26 mouse cellular contexts compared by ENCODE assay signal in the genomic region with DNA sequence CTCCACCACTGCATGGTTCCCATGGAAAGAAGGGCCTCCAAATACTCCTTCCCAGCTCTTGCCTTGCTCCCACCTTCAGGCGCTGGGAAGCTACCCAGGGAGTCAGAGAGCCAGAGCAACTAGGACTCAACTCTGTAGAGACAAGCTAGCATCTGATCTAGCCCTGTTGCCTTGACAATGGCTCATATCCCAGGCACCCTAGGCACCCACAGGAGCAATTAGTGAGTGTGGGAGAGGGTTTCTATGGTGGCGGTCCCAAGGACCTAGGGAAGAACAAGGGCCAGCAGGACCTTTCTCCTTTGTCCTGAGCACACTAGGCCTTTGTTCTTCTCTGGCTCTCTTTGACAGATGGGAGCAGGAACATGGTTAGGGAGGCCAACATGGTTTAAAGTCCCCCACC. TPM values are rescaled to one million over a fixed set of nuclear protein-coding genes. Genes with fewer than 3 reads are reported as not detected.
A peak's percentile ranks its signal among the peaks of the same experiment; 100 is the strongest.
DNase-seq lines count a peak whose midpoint lies in the region; ATAC-seq and TF ChIP-seq lines count a peak whose summit lies in the region.
"Had no signal": no experiment of that assay in that cellular context is flagged by ENCODE, and none has a peak within 500 bp of the region (broad histone marks: within the 10 kb centered on the region; RNA-seq: fewer than 3 reads in every experiment).

No protein-coding gene starts in this region.

- ATAC-seq in cerebellum, adult (ENCODE audit: insufficient number of reproducible peaks, low FRiP score, low TSS enrichment) = no peak
- no peak for ATAC-seq in hindbrain, embryonic 11.5 days (ENCODE audit: low FRiP score)
- no peak for ATAC-seq in liver, postnatal 0 days
- no peak for ATAC-seq in liver, embryonic 11.5 days (replicated peaks; ENCODE audit: low FRiP score)
- ATAC-seq: activated CD4-positive, CD25-positive, alpha-beta regulatory T cell, adult 4 months; forebrain, embryonic 14.5 days; intestine, embryonic 15.5 days; liver, embryonic 12.5 days; midbrain, embryonic 15.5 days had no signal

- H3K27ac ChIP-seq in cerebellum, adult 2 months (ENCODE audit: insufficient read depth, low read length) = peak overlapping the region; percentile 74; the same call in 1 of the 2 replicates
- peak overlapping the region; percentile 37 for H3K27ac ChIP-seq in hindbrain, embryonic 10.5 days
- H3K27ac ChIP-seq in hindbrain, embryonic 11.5 days (ENCODE audit: low read depth, low read length) = no peak overlapping the region
- 0 out of 2 replicates have a peak overlapping the region, but pooled peaks have one; percentile 39 for H3K27ac ChIP-seq in liver, postnatal 0 days (ENCODE audit: low read depth)
- H3K27ac ChIP-seq in liver, embryonic 11.5 days (ENCODE audit: low read depth, low read length) = no peak overlapping the region
- H3K27ac ChIP-seq in limb, embryonic 10.5 days = no peak overlapping the region
- H3K27ac ChIP-seq: heart, adult 2 months; hindbrain, embryonic 15.5 days; intestine, embryonic 15.5 days; limb, embryonic 12.5 days; lung, embryonic 15.5 days; macrophage; midbrain, embryonic 15.5 days; neural tube, embryonic 12.5 days had no signal

- no peaks in the 10 kb centered on the region for H3K36me3 ChIP-seq in hindbrain, embryonic 10.5 days
- H3K36me3 ChIP-seq in hindbrain, embryonic 11.5 days (ENCODE audit: control insufficient read depth, insufficient read depth, low read length) = no peaks in the 10 kb centered on the region
- 0 out of 2 replicates have a peak, but pooled peaks cover 4% of the 10 kb centered on the region for H3K36me3 ChIP-seq in liver, postnatal 0 days (replicated peaks; ENCODE audit: insufficient read depth, low read length)
- H3K36me3 ChIP-seq in liver, embryonic 11.5 days (ENCODE audit: control insufficient read depth, insufficient read depth, low read length) = no peaks in the 10 kb centered on the region
- no peaks in the 10 kb centered on the region for H3K36me3 ChIP-seq in limb, embryonic 10.5 days
- H3K36me3 ChIP-seq: hindbrain, embryonic 15.5 days; intestine, embryonic 15.5 days; limb, embryonic 12.5 days; liver, embryonic 12.5 days; lung, embryonic 15.5 days; midbrain, embryonic 15.5 days; neural tube, embryonic 12.5 days had no signal

- no peaks in the 10 kb centered on the region for H3K27me3 ChIP-seq in cerebellum, adult 2 months (ENCODE audit: control insufficient read depth, insufficient read depth, low read length)
- no peaks in the 10 kb centered on the region for H3K27me3 ChIP-seq in hindbrain, embryonic 10.5 days (ENCODE audit: insufficient read depth, poor library complexity, severe bottlenecking)
- H3K27me3 ChIP-seq in hindbrain, embryonic 11.5 days (ENCODE audit: control insufficient read depth, insufficient read depth, low read length) = no peaks in the 10 kb centered on the region
- no peaks in the 10 kb centered on the region for H3K27me3 ChIP-seq in liver, postnatal 0 days (ENCODE audit: insufficient read depth, low read length)
- H3K27me3 ChIP-seq in liver, embryonic 11.5 days (replicated peaks; ENCODE audit: control insufficient read depth, insufficient read depth, low read length) = no peaks in the 10 kb centered on the region
- no peaks in the 10 kb centered on the region for H3K27me3 ChIP-seq in limb, embryonic 10.5 days (ENCODE audit: low read depth, poor library complexity, severe bottlenecking)
- H3K27me3 ChIP-seq: hindbrain, embryonic 15.5 days; intestine, embryonic 15.5 days; limb, embryonic 12.5 days; liver, embryonic 12.5 days; lung, embryonic 15.5 days; midbrain, embryonic 15.5 days; neural tube, embryonic 12.5 days had no signal

- H3K4me2 ChIP-seq in hindbrain, embryonic 11.5 days (replicated peaks; ENCODE audit: low read depth, low read length) = no peak overlapping the region
- 0 out of 2 replicates have a peak overlapping the region, but pooled peaks have one; percentile 2 for H3K4me2 ChIP-seq in liver, postnatal 0 days (ENCODE audit: low read depth, low read length)
- no peak overlapping the region for H3K4me2 ChIP-seq in liver, embryonic 11.5 days
- H3K4me2 ChIP-seq: hindbrain, embryonic 15.5 days; intestine, embryonic 15.5 days; limb, embryonic 12.5 days; liver, embryonic 12.5 days; lung, embryonic 15.5 days; midbrain, embryonic 15.5 days; neural tube, embryonic 12.5 days had no signal

- no peak for DNase-seq in cerebellum, adult 2 months
- no peak for DNase-seq in hindbrain, embryonic 10.5 days (ENCODE audit: low spot score)
- no peak for DNase-seq in hindbrain, embryonic 11.5 days (ENCODE audit: low spot score)
- DNase-seq in liver, postnatal 0 days = no peak
- no peak for DNase-seq in liver, embryonic 11.5 days (ENCODE audit: low spot score)
- DNase-seq in brain, adult 2 months (ENCODE audit: low read depth, low spot score) = peak; percentile 80
- DNase-seq in limb, embryonic 10.5 days (ENCODE audit: low spot score) = no peak
- DNase-seq: adrenal gland, adult 8-10 months; cerebellum, adult 8-10 months; gastrocnemius, postnatal 36 days; heart, adult 2 months; kidney, adult 9 months; kidney, postnatal 36 days; right cerebral cortex, postnatal 4 days; thymus, adult 18-20 months had no signal

- no peak for TF ChIP-seq EP300 in liver, postnatal 0 days (IDR thresholded peaks at IDR 0.05; ENCODE audit: low read depth)

- H3K9ac ChIP-seq in hindbrain, embryonic 11.5 days (ENCODE audit: low read depth, low read length) = no peak overlapping the region
- no peak overlapping the region for H3K9ac ChIP-seq in liver, postnatal 0 days (replicated peaks)
- no peak overlapping the region for H3K9ac ChIP-seq in liver, embryonic 11.5 days (ENCODE audit: low read depth, low read length)
- H3K9ac ChIP-seq: hindbrain, embryonic 15.5 days; intestine, embryonic 15.5 days; limb, embryonic 12.5 days; liver, embryonic 12.5 days; lung, embryonic 15.5 days; midbrain, embryonic 15.5 days; neural tube, embryonic 12.5 days had no signal

- 70% methylated on average over 2 of the region's 2 CpGs for WGBS in cerebellum, adult 2 months
- 74% methylated on average over 2 of the region's 2 CpGs for WGBS in hindbrain, embryonic 10.5 days
- WGBS in hindbrain, embryonic 11.5 days = 67% methylated on average over 2 of the region's 2 CpGs
- WGBS in liver, postnatal 0 days (ENCODE audit: insufficient replicate concordance) = 69% methylated on average over 2 of the region's 2 CpGs
- WGBS in liver, embryonic 11.5 days = 80% methylated on average over 2 of the region's 2 CpGs
- 91% methylated on average over 2 of the region's 2 CpGs for WGBS in limb, embryonic 10.5 days

- H3K4me3 ChIP-seq in cerebellum, adult 2 months (replicated peaks; ENCODE audit: insufficient read depth, low read depth, low read length) = no peak overlapping the region
- H3K4me3 ChIP-seq in hindbrain, embryonic 10.5 days = no peak overlapping the region; the same call in 1 of the 2 replicates
- H3K4me3 ChIP-seq in hindbrain, embryonic 11.5 days (ENCODE audit: low read depth, low read length) = no peak overlapping the region
- no peak overlapping the region for H3K4me3 ChIP-seq in liver, postnatal 0 days (ENCODE audit: low read depth, low read length)
- no peak overlapping the region for H3K4me3 ChIP-seq in liver, embryonic 11.5 days (ENCODE audit: low read depth, low read length)
- no peak overlapping the region for H3K4me3 ChIP-seq in limb, embryonic 10.5 days
- H3K4me3 ChIP-seq: heart, adult 2 months; hindbrain, embryonic 15.5 days; intestine, embryonic 15.5 days; limb, embryonic 12.5 days; liver, embryonic 12.5 days; lung, embryonic 15.5 days; midbrain, embryonic 15.5 days; neural tube, embryonic 12.5 days had no signal

- H3K4me1 ChIP-seq in cerebellum, adult 2 months (ENCODE audit: control insufficient read depth, insufficient read depth, low read length) = no peaks in the 10 kb centered on the region
- peaks cover 28% of the 10 kb centered on the region for H3K4me1 ChIP-seq in hindbrain, embryonic 10.5 days (replicated peaks)
- H3K4me1 ChIP-seq in hindbrain, embryonic 11.5 days (replicated peaks; ENCODE audit: control insufficient read depth, insufficient read depth, low read length) = no peaks in the 10 kb centered on the region
- peaks cover 31% of the 10 kb centered on the region for H3K4me1 ChIP-seq in liver, postnatal 0 days (ENCODE audit: insufficient read depth)
- H3K4me1 ChIP-seq in liver, embryonic 11.5 days (replicated peaks; ENCODE audit: control insufficient read depth, insufficient read depth, low read length) = peaks cover 13% of the 10 kb centered on the region; the same call in 1 of the 2 replicates
- H3K4me1 ChIP-seq in limb, embryonic 10.5 days = peaks cover 21% of the 10 kb centered on the region

- no peak for TF ChIP-seq CTCF in cerebellum, adult 2 months (IDR thresholded peaks at IDR 0.05; ENCODE audit: borderline replicate concordance, insufficient read depth, low read depth, low read length)
- TF ChIP-seq CTCF in liver, postnatal 0 days (IDR thresholded peaks at IDR 0.05; ENCODE audit: low read depth) = no peak

- TF ChIP-seq POLR2A in cerebellum, adult 2 months (IDR thresholded peaks at IDR 0.05; ENCODE audit: borderline replicate concordance, insufficient read depth, low read length) = no peak

- no peaks in the 10 kb centered on the region for H3K9me3 ChIP-seq in hindbrain, embryonic 10.5 days
- H3K9me3 ChIP-seq in hindbrain, embryonic 11.5 days (ENCODE audit: control insufficient read depth, low read length) = no peaks in the 10 kb centered on the region
- no peaks in the 10 kb centered on the region for H3K9me3 ChIP-seq in liver, postnatal 0 days (ENCODE audit: low read length)
- H3K9me3 ChIP-seq in liver, embryonic 11.5 days (ENCODE audit: control insufficient read depth, low read length) = no peaks in the 10 kb centered on the region
- H3K9me3 ChIP-seq in limb, embryonic 10.5 days (replicated peaks) = no peaks in the 10 kb centered on the region
- H3K9me3 ChIP-seq: hindbrain, embryonic 15.5 days; intestine, embryonic 15.5 days; limb, embryonic 12.5 days; liver, embryonic 12.5 days; lung, embryonic 15.5 days; midbrain, embryonic 15.5 days; neural tube, embryonic 12.5 days had no signal

RNA-seq across cellular contexts. Expression of a gene that starts 7.4 kb away (rescaled TPM):
- polyA plus RNA-seq in cerebellum, adult 2 months (2012; rRNA removed) = 1.1 and 1.4 TPM in 2 replicates
- polyA plus RNA-seq in hindbrain, embryonic 10.5 days (2016; fragmentation: Nextera tagmentation; extraction: Ambion mirVana) = 0.85 and 1.2 TPM in 2 replicates
- polyA plus RNA-seq in hindbrain, embryonic 11.5 days (2014; fragmentation: Nextera tagmentation; extraction: Ambion mirVana) = 0.79 and 0.96 TPM in 2 replicates
- polyA plus RNA-seq in liver, postnatal 0 days (2015; fragmentation: Nextera tagmentation; extraction: Ambion mirVana) = 8.4 and 9.9 TPM in 2 replicates
- 3.3 and 3.4 TPM in 2 replicates for polyA plus RNA-seq in liver, embryonic 11.5 days (2014; fragmentation: Nextera tagmentation; extraction: Ambion mirVana)
- polyA plus RNA-seq in limb, embryonic 10.5 days (2016; fragmentation: Nextera tagmentation; extraction: Ambion mirVana) = 0.21 and 1.2 TPM in 2 replicates

RNA-seq across cellular contexts. Expression of a gene that starts 8.2 kb away (rescaled TPM):
- polyA plus RNA-seq in cerebellum, adult 2 months (2012; rRNA removed) = 316 and 348 TPM in 2 replicates
- 1,005 and 1,038 TPM in 2 replicates for polyA plus RNA-seq in hindbrain, embryonic 10.5 days (2016; fragmentation: Nextera tagmentation; extraction: Ambion mirVana)
- polyA plus RNA-seq in hindbrain, embryonic 11.5 days (2014; fragmentation: Nextera tagmentation; extraction: Ambion mirVana) = 868 and 927 TPM in 2 replicates
- 269 and 284 TPM in 2 replicates for polyA plus RNA-seq in liver, postnatal 0 days (2015; fragmentation: Nextera tagmentation; extraction: Ambion mirVana)
- 773 and 809 TPM in 2 replicates for polyA plus RNA-seq in liver, embryonic 11.5 days (2014; fragmentation: Nextera tagmentation; extraction: Ambion mirVana)
- 1,070 and 1,129 TPM in 2 replicates for polyA plus RNA-seq in limb, embryonic 10.5 days (2016; fragmentation: Nextera tagmentation; extraction: Ambion mirVana)

RNA-seq across cellular contexts. Expression of a gene that starts 8.4 kb away (rescaled TPM):
- polyA plus RNA-seq in cerebellum, adult 2 months (2012; rRNA removed) = 25.8 and 31.2 TPM in 2 replicates
- polyA plus RNA-seq in hindbrain, embryonic 10.5 days (2016; fragmentation: Nextera tagmentation; extraction: Ambion mirVana) = 3.5 and 3.9 TPM in 2 replicates
- 2.8 and 3.3 TPM in 2 replicates for polyA plus RNA-seq in hindbrain, embryonic 11.5 days (2014; fragmentation: Nextera tagmentation; extraction: Ambion mirVana)
- polyA plus RNA-seq in liver, postnatal 0 days (2015; fragmentation: Nextera tagmentation; extraction: Ambion mirVana) = 0.73 and 0.90 TPM in 2 replicates
- 0.89 and 1.2 TPM in 2 replicates for polyA plus RNA-seq in liver, embryonic 11.5 days (2014; fragmentation: Nextera tagmentation; extraction: Ambion mirVana)
- 3.2 and 3.3 TPM in 2 replicates for polyA plus RNA-seq in limb, embryonic 10.5 days (2016; fragmentation: Nextera tagmentation; extraction: Ambion mirVana)

RNA-seq across cellular contexts. Expression of a gene that starts 17.8 kb away (rescaled TPM):
- 31.9 and 37.6 TPM in 2 replicates for polyA plus RNA-seq in cerebellum, adult 2 months (2012; rRNA removed)
- polyA plus RNA-seq in hindbrain, embryonic 10.5 days (2016; fragmentation: Nextera tagmentation; extraction: Ambion mirVana) = 53.0 and 53.9 TPM in 2 replicates
- polyA plus RNA-seq in hindbrain, embryonic 11.5 days (2014; fragmentation: Nextera tagmentation; extraction: Ambion mirVana) = 41.6 and 42.1 TPM in 2 replicates
- polyA plus RNA-seq in liver, postnatal 0 days (2015; fragmentation: Nextera tagmentation; extraction: Ambion mirVana) = 8.0 and 9.0 TPM in 2 replicates
- polyA plus RNA-seq in liver, embryonic 11.5 days (2014; fragmentation: Nextera tagmentation; extraction: Ambion mirVana) = 35.7 and 38.8 TPM in 2 replicates
- polyA plus RNA-seq in limb, embryonic 10.5 days (2016; fragmentation: Nextera tagmentation; extraction: Ambion mirVana) = 58.2 and 61.5 TPM in 2 replicates

RNA-seq across cellular contexts. Expression of a gene that starts 20.5 kb away (rescaled TPM):
- polyA plus RNA-seq in cerebellum, adult 2 months (2012; rRNA removed) = 93.6 and 95.0 TPM in 2 replicates
- 65.4 and 77.0 TPM in 2 replicates for polyA plus RNA-seq in hindbrain, embryonic 10.5 days (2016; fragmentation: Nextera tagmentation; extraction: Ambion mirVana)
- polyA plus RNA-seq in hindbrain, embryonic 11.5 days (2014; fragmentation: Nextera tagmentation; extraction: Ambion mirVana) = 42.2 and 45.7 TPM in 2 replicates
- polyA plus RNA-seq in liver, postnatal 0 days (2015; fragmentation: Nextera tagmentation; extraction: Ambion mirVana) = 22.1 and 23.0 TPM in 2 replicates
- 41.0 and 53.5 TPM in 2 replicates for polyA plus RNA-seq in liver, embryonic 11.5 days (2014; fragmentation: Nextera tagmentation; extraction: Ambion mirVana)
- 58.3 and 66.0 TPM in 2 replicates for polyA plus RNA-seq in limb, embryonic 10.5 days (2016; fragmentation: Nextera tagmentation; extraction: Ambion mirVana)

Comparison
In these comparisons a context has a peak if more than half of its experiments do, and no peak if none do; other contexts are left out.
1. H3K27ac ChIP-seq: peak in cerebellum, adult 2 months (single experiment), hindbrain, embryonic 10.5 days (single experiment) and liver, postnatal 0 days (single experiment); none in hindbrain, embryonic 11.5 days (single experiment), liver, embryonic 11.5 days (single experiment) and limb, embryonic 10.5 days (single experiment).